Mouse (Mus musculus) liver, embryonic 14.5 days (tissue): ENCODE data around the gene Trank1.

Experiments
- CTCF ChIP-seq: IDR thresholded peaks from 2 replicates; pipeline ENCODE4 v1.5.1; 2016; ENCODE audit warnings: antibody characterized with exemption, low read depth, control low read depth
- EP300 ChIP-seq: IDR thresholded peaks from 2 replicates; pipeline ENCODE4 v1.6.1; 2016; ENCODE audit warnings: antibody characterized with exemption, low read depth

- TF ChIP-seq CTCF (no peak), EP300 (no peak)
These were observed 16.6 kb upstream of the Trank1 start for GRCm38 (mm10) chr9:111294911-111295310.
